Mouse (Mus musculus) CH12.LX (cell line): Measurements from ENCODE around the gene 6430548M08Rik. TPM values are rescaled to one million over a fixed set of nuclear protein-coding genes. Genes with fewer than 3 reads are reported as not detected.

Source experiments
- DNase-seq: peaks from one replicate; pipeline ENCODE4 v3.0.0-alpha.2; 2013; ENCODE audit errors: extremely low read depth
- H3K27ac ChIP-seq: 2 replicates; pipeline ENCODE4 v1.5.1; 2012; ENCODE audit warnings: low read depth, mild to moderate bottlenecking, control low read depth, moderate library complexity; ENCODE audit not compliant: insufficient read depth
- H3K27me3 ChIP-seq: replicated peaks from 2 replicates; pipeline ENCODE3; 2012; ENCODE audit warnings: inconsistent platforms
- H3K36me3 ChIP-seq, 2 experiments: replicated peaks in 1 of 2; 2 replicates each; pipeline versions ENCODE3 to v1.6.1; 2012; ENCODE audit warnings: inconsistent platforms in 1 of 2, low read length in 1 of 2, mild to moderate bottlenecking in 1 of 2, mixed read lengths in 1 of 2, moderate library complexity in 1 of 2; ENCODE audit not compliant: control insufficient read depth in 1 of 2, insufficient read depth in 1 of 2
- H3K4me1 ChIP-seq, 2 experiments: 2 replicates each; pipeline ENCODE4 v1.6.1; 2012; ENCODE audit warnings: inconsistent platforms in 1 of 2, moderate library complexity in 1 of 2; ENCODE audit not compliant: insufficient read depth in 2 of 2, control insufficient read depth in 1 of 2
- H3K4me2 ChIP-seq: 2 replicates; pipeline ENCODE4 v1.6.1; 2012; ENCODE audit warnings: low read depth, mild to moderate bottlenecking, control low read depth; ENCODE audit not compliant: poor library complexity, insufficient read depth, severe bottlenecking
- H3K4me3 ChIP-seq, 3 experiments: fragments of 150-350 bp in 1 of 3; sonication (generic) in 1 of 3; replicated peaks in 1 of 3; 2 replicates each; pipeline versions ENCODE3 to v1.5.1; 2011 to 2012; ENCODE audit warnings: low read depth in 2 of 3, low read length in 2 of 3, mild to moderate bottlenecking in 2 of 3, moderate library complexity in 2 of 3, control low read depth in 1 of 3, improper control_type of control experiment in 1 of 3, inconsistent platforms in 1 of 3, mixed read lengths in 1 of 3; ENCODE audit not compliant: poor library complexity in 1 of 3
- H3K79me2 ChIP-seq: replicated peaks from 2 replicates; pipeline ENCODE4 v1.6.1; 2012; ENCODE audit warnings: mild to moderate bottlenecking, moderate library complexity; ENCODE audit not compliant: control insufficient read depth, poor library complexity, insufficient read depth, severe bottlenecking; ENCODE audit errors: extremely low read depth
- H3K9ac ChIP-seq: 2 replicates; pipeline ENCODE4 v1.6.1; 2012; ENCODE audit warnings: low read depth, mild to moderate bottlenecking, control low read depth, moderate library complexity; ENCODE audit not compliant: insufficient read depth
- H3K9me3 ChIP-seq: replicated peaks from 2 replicates; pipeline ENCODE3; 2012; ENCODE audit warnings: low read length, inconsistent platforms, mixed read lengths
- BHLHE40 ChIP-seq: IDR thresholded peaks from 2 replicates; pipeline ENCODE4 v1.6.1; 2011; ENCODE audit warnings: mild to moderate bottlenecking, low read depth, low read length, improper control_type of control experiment
- CHD2 ChIP-seq: IDR thresholded peaks from 2 replicates; pipeline ENCODE4 v1.6.1; 2011; ENCODE audit warnings: low read length, improper control_type of control experiment
- CTCF ChIP-seq, 2 experiments: IDR thresholded peaks in 1 of 2; conservative IDR thresholded peaks in 1 of 2; 2 replicates each; pipeline ENCODE4 v1.5.1; 2011 to 2012; ENCODE audit warnings: low read depth in 2 of 2, low read length in 2 of 2, improper control_type of control experiment in 1 of 2, inconsistent platforms in 1 of 2, mild to moderate bottlenecking in 1 of 2, moderate library complexity in 1 of 2
- EP300 ChIP-seq: IDR thresholded peaks from 2 replicates; pipeline ENCODE4 v1.6.1; 2011; ENCODE audit warnings: low read length, improper control_type of control experiment
- ETS1 ChIP-seq: conservative IDR thresholded peaks from 2 replicates; pipeline ENCODE4 v1.6.1; 2012; ENCODE audit warnings: low read depth, mild to moderate bottlenecking, inconsistent platforms, low read length, improper control_type of control experiment, moderate library complexity
- GABPA ChIP-seq: IDR thresholded peaks from 2 replicates; pipeline ENCODE4 v1.6.1; 2012; ENCODE audit warnings: low read depth, low read length, improper control_type of control experiment, inconsistent platforms; ENCODE audit not compliant: insufficient replicate concordance
- JUN ChIP-seq: IDR thresholded peaks from 2 replicates; pipeline ENCODE4 v1.6.1; 2011; ENCODE audit warnings: low read depth, mild to moderate bottlenecking, low read length, improper control_type of control experiment, moderate library complexity; ENCODE audit not compliant: insufficient read depth
- MAX ChIP-seq: IDR thresholded peaks from 2 replicates; pipeline ENCODE4 v1.6.1; 2011; ENCODE audit warnings: low read length, improper control_type of control experiment
- MAZ ChIP-seq: IDR thresholded peaks from 2 replicates; pipeline ENCODE4 v1.6.1; 2012; ENCODE audit warnings: low read depth, mild to moderate bottlenecking, inconsistent platforms, low read length, improper control_type of control experiment, moderate library complexity
- MYC ChIP-seq: IDR thresholded peaks from 2 replicates; pipeline ENCODE4 v1.6.1; 2011; ENCODE audit warnings: low read depth, mild to moderate bottlenecking, improper control_type of control experiment, low read length
- NELFE ChIP-seq: IDR thresholded peaks from 2 replicates; pipeline ENCODE4 v1.6.1; 2011; ENCODE audit warnings: low read depth, low read length, improper control_type of control experiment
- NRF1 ChIP-seq: IDR thresholded peaks from 2 replicates; pipeline ENCODE4 v1.6.1; 2014; ENCODE audit warnings: low read depth, mild to moderate bottlenecking, inconsistent platforms, low read length, improper control_type of control experiment, moderate library complexity
- PAX5 ChIP-seq: IDR thresholded peaks from 2 replicates; pipeline ENCODE4 v1.6.1; 2012; ENCODE audit warnings: low read length, inconsistent platforms, mixed read lengths
- RAD21 ChIP-seq: IDR thresholded peaks from 2 replicates; pipeline ENCODE4 v1.6.1; 2011; ENCODE audit warnings: low read depth, mild to moderate bottlenecking, low read length, improper control_type of control experiment, moderate library complexity
- RCOR1 ChIP-seq: conservative IDR thresholded peaks from 2 replicates; pipeline ENCODE4 v1.6.1; 2012; ENCODE audit warnings: low read depth, mild to moderate bottlenecking, inconsistent platforms, low read length, improper control_type of control experiment
- SIN3A ChIP-seq: IDR thresholded peaks from 2 replicates; pipeline ENCODE4 v1.6.1; 2012; ENCODE audit warnings: low read length, improper control_type of control experiment, inconsistent platforms
- TCF12 ChIP-seq: IDR thresholded peaks from 2 replicates; pipeline ENCODE4 v1.6.1; 2014; ENCODE audit warnings: low read depth, mild to moderate bottlenecking, inconsistent platforms, low read length, improper control_type of control experiment
- UBTF ChIP-seq: IDR thresholded peaks from 2 replicates; pipeline ENCODE4 v1.6.1; 2012; ENCODE audit warnings: low read depth, mild to moderate bottlenecking, inconsistent platforms, low read length, improper control_type of control experiment, moderate library complexity
- ZNF384 ChIP-seq: IDR thresholded peaks from 2 replicates; pipeline ENCODE4 v1.6.1; 2012; ENCODE audit warnings: low read depth, low read length, improper control_type of control experiment, inconsistent platforms
- dilution Hi-C: fragments of 300-500 bp; cut with MboI; formaldehyde crosslinking; loops from 2 replicates; pipeline ENCODE4 v1.14.3; 2020; ENCODE audit warnings: low sequenced_read_pairs; ENCODE audit not compliant: extremely low pct_unique_long_range_greater_than_20kb, extremely low pct_ligation_motif_present
- in situ Hi-C: fragments of 300-500 bp; cut with MboI; formaldehyde crosslinking; loops from 3 replicates; pipeline ENCODE4 v1.14.3; 2019; ENCODE audit warnings: low sequenced_read_pairs, low pct_ligation_motif_present, low pct_unique_long_range_greater_than_20kb, mixed read lengths
- polyA plus RNA-seq: library from polyadenylated mRNA; unstranded; fragments of >175 nt; gene quantifications from 2 replicates; pipeline ENCODE4 v1.2.1, GENCODE M21; 2012; ENCODE audit warnings: low read depth; ENCODE audit not compliant: insufficient read length
- total RNA-seq, 2 experiments: library from RNA; depleted of rRNA; stranded (reverse); fragments of 300-350 nt in 1 of 2; fragments of >200 nt in 1 of 2; gene quantifications; 2 replicates each; pipeline ENCODE4 v1.2.3; 2012 to 2014

6430548M08Rik gene
- total and polyA plus RNA-seq, 3 experiments: 0.13 TPM; not detected in 2

- no peak for DNase-seq
- Histone ChIP-seq H3K27ac (no peak overlapping the region), H3K9me3 (peaks cover 7% of the 10 kb centered on the region), H3K79me2 (no peaks in the 10 kb centered on the region), H3K4me2 (no peak overlapping the region), H3K36me3 (no peaks in the 10 kb centered on the region), H3K27me3 (peaks cover 53% of the 10 kb centered on the region), H3K4me3 (no peak overlapping the region), H3K9ac (no peak overlapping the region), H3K4me1 (no peaks in the 10 kb centered on the region)
- in situ Hi-C loops: loop anchor here (10.0 kb wide), 1 partner anchor 425 kb away; no protein-coding TSS in a partner anchor
- TF ChIP-seq BHLHE40: no peak
- dilution Hi-C loops: no loop called here
Measured at GRCm38 (mm10) chr8:120189440-120189839, 75.5 kb downstream of the 6430548M08Rik start.

GRCm38 (mm10) chr8:120190107-120190809, 76.3 kb downstream of the 6430548M08Rik start:
- no peak for DNase-seq
- Histone ChIP-seq H3K79me2 (no peaks in the 10 kb centered on the region), H3K36me3 (no peaks in the 10 kb centered on the region), H3K4me2 (no peak overlapping the region), H3K9ac (no peak overlapping the region), H3K27ac (no peak overlapping the region), H3K27me3 (peaks cover 51% of the 10 kb centered on the region), H3K4me3 (no peak overlapping the region), H3K9me3 (peaks cover 7% of the 10 kb centered on the region), H3K4me1 (no peaks in the 10 kb centered on the region)
- in situ Hi-C loops (no loop called here), dilution Hi-C loops (no loop called here)
- TF ChIP-seq CHD2: no peak
- no peak for TF ChIP-seq ETS1
- TF ChIP-seq EP300: no peak
- no peak for TF ChIP-seq CTCF (conservative IDR thresholded peaks at IDR 0.05 in 1 of 2, IDR thresholded peaks at IDR 0.05 in 1 of 2; ENCODE audit: low read depth in 2 of 2, low read length in 2 of 2)
- no peak for TF ChIP-seq RCOR1
- no peak for TF ChIP-seq MYC
- TF ChIP-seq ZNF384: no peak
- TF ChIP-seq RAD21: no peak
- TF ChIP-seq GABPA: no peak
- TF ChIP-seq PAX5: no peak
- TF ChIP-seq NELFE: no peak
- TF ChIP-seq MAZ: no peak
- no peak for TF ChIP-seq NRF1
- TF ChIP-seq TCF12: no peak
- no peak for TF ChIP-seq UBTF
- no peak for TF ChIP-seq SIN3A
- no peak for TF ChIP-seq JUN
- no peak for TF ChIP-seq MAX
